Mouse (Mus musculus) T-cell, adult 66 days (primary cell): ENCODE results near the gene Plekhg2. TPM values are rescaled to one million over a fixed set of nuclear protein-coding genes. Genes with fewer than 3 reads are reported as not detected.

ENCODE experiments used
- total RNA-seq, 2 experiments: library from RNA; stranded (reverse); gene quantifications; 3 replicates in 1 of 2; 4 replicates in 1 of 2; pipeline ENCODE4 v1.2.4; 2023

The Plekhg2 gene
- 100 to 1,000 TPM; 182 to 187 TPM for total RNA-seq

DNA sequence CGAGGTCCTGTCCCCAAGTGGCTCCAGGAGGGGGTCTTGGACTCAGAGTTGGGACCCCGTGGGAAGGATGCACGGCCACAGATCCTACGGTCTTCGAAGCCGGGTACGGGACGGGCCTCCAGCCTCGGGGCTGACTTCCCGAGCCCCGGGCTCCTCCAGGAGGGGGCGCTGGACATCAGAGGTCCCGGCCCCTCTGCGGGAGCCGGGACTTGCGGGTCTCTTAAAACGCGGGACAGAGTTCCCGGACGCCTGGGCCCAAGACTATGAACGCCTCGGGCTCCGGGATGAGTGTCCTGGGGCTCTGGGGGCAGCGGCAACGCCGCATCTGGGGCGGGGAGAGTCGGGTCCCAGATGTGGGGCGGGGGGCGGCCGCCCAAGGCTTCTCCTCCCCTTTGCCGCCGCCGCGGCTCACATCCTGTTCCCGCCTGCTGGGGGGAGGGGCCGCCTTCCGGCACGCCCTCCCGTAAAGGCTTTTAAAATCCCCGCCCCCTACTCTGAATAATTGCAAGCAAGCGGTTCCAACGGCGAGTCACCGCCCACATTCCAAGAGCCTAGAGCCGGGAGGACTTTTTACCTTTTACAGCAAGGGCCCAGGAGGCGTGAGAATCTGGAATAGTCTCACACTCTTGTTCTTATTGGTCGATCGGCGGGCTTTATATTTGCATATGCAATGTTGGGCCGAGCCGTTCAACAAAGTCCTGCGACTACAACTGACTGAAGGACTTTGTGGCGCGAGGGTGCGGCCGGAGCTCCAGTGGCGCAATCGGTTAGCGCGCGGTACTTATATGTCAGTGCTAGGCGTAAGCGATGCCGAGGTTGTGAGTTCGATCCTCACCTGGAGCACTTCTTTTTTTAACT lies at the start of gene Plekhg2:
Plekhg2 (minus strand) TSS at position 349 of the 858 bp plus-strand sequence.

GRCm38 (mm10) chr7:28392429-28393271 lies 20.3 kb upstream of the Plekhg2 start, which contains the start of the genes Med29 and Paf1:
TSS of gene Med29 (minus strand) at chr7:28392708.
TSS of gene Paf1 (plus strand) at chr7:28392951.

GRCm38 (mm10) chr7:28380237-28381016 lies 8.0 kb upstream of the Plekhg2 start, which contains the start of gene Zfp36:
TSS of gene Zfp36 (minus strand) at chr7:28380253.

GRCm38 (mm10) chr7:28350155-28350883 lies 22.1 kb downstream of the Plekhg2 start, which contains the start of gene Rps16:
TSS of gene Rps16 (plus strand) at chr7:28350652.

DNA sequence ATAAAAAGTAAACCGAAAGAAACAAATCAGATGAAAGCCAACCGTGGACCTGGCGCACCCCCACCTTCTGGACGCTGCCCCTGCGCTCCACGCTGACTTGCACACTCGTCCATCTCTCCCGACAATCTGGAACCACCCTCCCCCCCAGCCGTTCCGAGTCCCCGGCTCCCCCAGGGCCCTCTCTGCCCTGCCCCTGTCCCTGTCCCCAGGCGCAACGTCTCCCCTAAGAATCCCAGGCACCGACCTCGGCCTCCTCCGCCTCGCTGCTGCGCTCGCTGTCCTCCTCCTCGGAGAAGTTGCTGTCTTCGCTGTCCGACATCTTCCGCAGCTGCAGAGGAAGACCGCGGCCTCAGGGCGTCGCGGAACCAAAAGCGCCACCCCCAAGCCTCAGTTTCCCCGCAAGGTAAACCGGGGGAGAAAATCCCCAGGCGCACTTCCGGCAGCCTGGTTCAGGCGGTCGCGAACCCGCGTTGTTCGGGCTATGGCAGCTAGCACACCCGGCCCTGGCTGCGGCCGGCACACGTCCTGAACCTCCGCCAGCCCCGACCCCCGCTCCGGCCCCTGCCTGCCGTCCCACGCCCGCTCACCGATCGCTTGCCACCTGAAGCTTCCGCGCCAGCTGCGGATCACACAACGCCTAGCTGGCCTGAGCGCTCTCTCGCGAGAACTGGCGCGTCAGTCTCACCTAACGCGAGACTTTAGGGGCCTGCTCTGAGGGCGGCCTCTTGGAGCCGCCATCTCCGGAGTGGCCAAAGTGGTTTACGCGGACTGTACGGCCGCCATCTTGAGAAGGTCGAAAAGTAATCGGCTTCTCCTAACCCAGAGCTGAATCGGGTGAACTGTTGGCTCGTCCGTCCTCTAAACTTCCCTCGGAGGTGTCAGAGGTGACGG lies 34.0 kb downstream of the Plekhg2 start, which contains the start of gene Supt5:
Supt5 (minus strand) TSS at position 639 of the 891 bp plus-strand sequence.

DNA sequence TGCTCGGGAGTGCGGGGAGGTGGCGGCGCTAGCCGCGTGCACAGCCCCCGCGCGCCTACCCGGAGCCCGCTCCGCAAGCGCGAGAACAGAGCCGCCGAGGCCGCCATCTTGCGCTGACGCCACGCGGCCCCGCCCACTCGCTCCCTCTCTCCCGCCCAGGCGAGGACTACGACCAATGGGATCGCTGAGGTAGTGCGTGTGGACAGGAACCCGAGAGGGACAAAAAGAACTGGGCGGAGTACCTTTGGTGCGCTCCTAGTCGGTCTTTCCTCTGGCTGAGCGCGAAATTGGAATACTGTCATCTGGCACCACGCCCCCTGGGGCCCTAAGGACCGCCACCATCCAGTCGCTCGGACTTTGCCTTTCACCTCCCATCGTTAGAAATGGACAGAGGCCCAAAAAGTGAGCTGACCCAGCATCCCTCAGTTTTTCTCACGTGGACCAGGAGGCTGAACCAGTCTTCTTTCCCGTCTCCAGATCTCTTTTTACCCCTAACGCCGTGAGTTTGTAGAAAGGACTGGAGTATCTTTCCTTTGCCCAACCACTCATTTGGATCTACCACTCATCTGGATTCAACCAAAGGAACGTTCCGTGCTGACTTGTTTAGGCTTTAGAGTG lies 60.4 kb downstream of the Plekhg2 start, which contains the start of gene Timm50:
Timm50 (minus strand) TSS at position 147 of the 618 bp plus-strand sequence.

Other genes starting within 250 kb of the Plekhg2 start
- not detected for gene 9530053A07Rik, start 243.1 kb downstream of the Plekhg2 start, total RNA-seq
- 100 to 1,000 TPM; 207 to 223 TPM for gene Fbl, start 202.9 kb downstream of the Plekhg2 start, total RNA-seq
- 10 to 100 TPM; 13.8 to 14.1 TPM for gene Dyrk1b, start 193.1 kb downstream of the Plekhg2 start, total RNA-seq
- 10 to 100 TPM; 11.0 to 12.4 TPM for gene Eid2, start 104.7 kb downstream of the Plekhg2 start, total RNA-seq
- 1 to 10 TPM; 6.2 to 7.4 TPM for gene Eid2b, start 94.9 kb downstream of the Plekhg2 start, total RNA-seq
- not detected for gene Selenov, start 81.4 kb downstream of the Plekhg2 start, total RNA-seq
- gene Dll3, start 70.4 kb downstream of the Plekhg2 start, total RNA-seq, result not detected
- 10 to 100 TPM; 34.1 to 40.1 TPM for gene Timm50, start 60.5 kb downstream of the Plekhg2 start, total RNA-seq
- 100 to 1,000 TPM; 169 to 174 TPM for gene Supt5, start 33.9 kb downstream of the Plekhg2 start, total RNA-seq
- 1,000 to 10,000 TPM; 5,462 to 5,531 TPM for gene Rps16, start 21.9 kb downstream of the Plekhg2 start, total RNA-seq
- gene Zfp36, start 7.7 kb upstream of the Plekhg2 start, total RNA-seq, result 100 to 1,000 TPM; 193 to 206 TPM
- gene Med29, start 20.1 kb upstream of the Plekhg2 start, total RNA-seq, result 10 to 100 TPM; 16.1 to 20.7 TPM
- 100 to 1,000 TPM; 144 to 185 TPM for gene Paf1, start 20.4 kb upstream of the Plekhg2 start, total RNA-seq
- gene Gmfg, start 64.8 kb upstream of the Plekhg2 start, total RNA-seq, result 100 to 1,000 TPM; 282 to 300 TPM
- gene Lrfn1, start 79.4 kb upstream of the Plekhg2 start, total RNA-seq, result 1 to 10 TPM; 4.3 to 5.1 TPM
- not detected for gene Ifnl2, start 137.9 kb upstream of the Plekhg2 start, total RNA-seq
- gene Ifnl3, start 150.2 kb upstream of the Plekhg2 start, total RNA-seq, result not detected
- gene Sycn, start 168.3 kb upstream of the Plekhg2 start, total RNA-seq, result not detected
- not detected for gene Nccrp1, start 174.7 kb upstream of the Plekhg2 start, total RNA-seq
- gene Samd4b, start 225.5 kb upstream of the Plekhg2 start, total RNA-seq, result 10 to 100 TPM; 43.9 to 46.4 TPM
- 10 to 100 TPM in 1 of 2 experiments, 1 to 10 TPM in 1; 8.4 to 10.2 TPM for gene Pak4, start 225.6 kb upstream of the Plekhg2 start, total RNA-seq